Mouse (Mus musculus) cerebellum, postnatal 14 days (tissue): ENCODE results near the gene Tekt3.

Source experiments
- DNase-seq, 2 experiments: peaks; one replicate each; pipeline ENCODE4 v3.0.0; 2021; ENCODE audit warnings: mixed read lengths in 2 of 2

The Tekt3 gene

GRCm38 (mm10) chr11:63061446-63061845 lies at the start of gene Tekt3:
Tekt3 (plus strand) TSS chr11:63061654.
- peak; percentile 6 to 9 for DNase-seq

GRCm38 (mm10) chr11:63017327-63018082 lies 43.9 kb upstream of the Tekt3 start:
- peak; percentile 71 to 73 for DNase-seq

GRCm38 (mm10) chr11:63018083-63018622 lies 43.3 kb upstream of the Tekt3 start:
- peak; percentile 60 to 76 for DNase-seq

GRCm38 (mm10) chr11:63020633-63021032 lies 40.8 kb upstream of the Tekt3 start:
- DNase-seq = no peak

- DNase-seq = no peak
Observed at GRCm38 (mm10) chr11:63021141-63021806, 40.2 kb upstream of the Tekt3 start.

GRCm38 (mm10) chr11:63023461-63023860 lies 38.0 kb upstream of the Tekt3 start:
- DNase-seq = no peak

- DNase-seq = no peak
Observed at GRCm38 (mm10) chr11:63024136-63024535, 37.3 kb upstream of the Tekt3 start.

GRCm38 (mm10) chr11:63025476-63025875 lies 36.0 kb upstream of the Tekt3 start:
- no peak for DNase-seq

GRCm38 (mm10) chr11:63026651-63027141 lies 34.8 kb upstream of the Tekt3 start:
- peak; percentile 50 to 74 for DNase-seq

- DNase-seq = no peak
Observed at GRCm38 (mm10) chr11:63028131-63028530, 33.3 kb upstream of the Tekt3 start.

- DNase-seq = no peak
Observed at GRCm38 (mm10) chr11:63029148-63029714, 32.2 kb upstream of the Tekt3 start.

- no peak for DNase-seq
Observed at GRCm38 (mm10) chr11:63029721-63030120, 31.7 kb upstream of the Tekt3 start.

GRCm38 (mm10) chr11:63035420-63036211 lies 25.8 kb upstream of the Tekt3 start:
- DNase-seq = no peak

- no peak for DNase-seq
Observed at GRCm38 (mm10) chr11:63040002-63040661, 21.3 kb upstream of the Tekt3 start.

GRCm38 (mm10) chr11:63045771-63046170 lies 15.7 kb upstream of the Tekt3 start:
- DNase-seq = no peak

GRCm38 (mm10) chr11:63046380-63046779 lies 15.1 kb upstream of the Tekt3 start:
- DNase-seq = no peak

- DNase-seq = no peak
Observed at GRCm38 (mm10) chr11:63050362-63050932, 11.0 kb upstream of the Tekt3 start.

- DNase-seq = no peak
Observed at GRCm38 (mm10) chr11:63051041-63051440, 10.4 kb upstream of the Tekt3 start.

GRCm38 (mm10) chr11:63051996-63052395 lies 9.5 kb upstream of the Tekt3 start:
- DNase-seq = no peak

- DNase-seq = no peak
Observed at GRCm38 (mm10) chr11:63055596-63055995, 5.9 kb upstream of the Tekt3 start.

GRCm38 (mm10) chr11:63058375-63058952 lies 3.0 kb upstream of the Tekt3 start:
- DNase-seq = no peak
